Mouse (Mus musculus) MEL (cell line): ENCODE results near the gene Acyp1. TPM values are rescaled to one million over a fixed set of nuclear protein-coding genes. Genes with fewer than 3 reads are reported as not detected.

Experiments
- DNase-seq: peaks from one replicate; pipeline ENCODE4 v3.0.0; 2011; ENCODE audit warnings: low read depth, low spot score
- H3K27ac ChIP-seq: 2 replicates; pipeline ENCODE4 v1.5.1; 2012; ENCODE audit warnings: low read depth, mild to moderate bottlenecking, control low read depth, low read length, moderate library complexity; ENCODE audit not compliant: control insufficient read depth
- H3K27me3 ChIP-seq, 2 experiments: fragments of 150-350 bp in 1 of 2; sonication (generic) in 1 of 2; 2 replicates each; pipeline ENCODE4 v1.6.1; 2012; ENCODE audit warnings: low read length in 2 of 2, mild to moderate bottlenecking in 2 of 2, improper control_type of control experiment in 1 of 2, moderate library complexity in 1 of 2; ENCODE audit not compliant: insufficient read depth in 2 of 2, control insufficient read depth in 1 of 2
- H3K36me3 ChIP-seq, 2 experiments: 2 replicates each; pipeline ENCODE4 v1.6.1; 2012 to 2014; ENCODE audit warnings: low read length in 2 of 2, improper control_type of control experiment in 1 of 2, inconsistent platforms in 1 of 2, mild to moderate bottlenecking in 1 of 2; ENCODE audit not compliant: insufficient read depth in 2 of 2, control insufficient read depth in 1 of 2
- H3K4me1 ChIP-seq, 2 experiments: fragments of 150-350 bp in 1 of 2; sonication (generic) in 1 of 2; 2 replicates each; pipeline ENCODE4 v1.6.1; 2012; ENCODE audit warnings: low read length in 2 of 2, improper control_type of control experiment in 1 of 2, mild to moderate bottlenecking in 1 of 2; ENCODE audit not compliant: insufficient read depth in 2 of 2, control insufficient read depth in 1 of 2
- H3K4me3 ChIP-seq, 2 experiments: fragments of 150-350 bp in 1 of 2; sonication (generic) in 1 of 2; 2 replicates each; pipeline ENCODE4 v1.5.1; 2012; ENCODE audit warnings: low read depth in 2 of 2, low read length in 2 of 2, mild to moderate bottlenecking in 2 of 2, moderate library complexity in 2 of 2, control low read depth in 1 of 2, improper control_type of control experiment in 1 of 2; ENCODE audit not compliant: control insufficient read depth in 1 of 2, insufficient read depth in 1 of 2
- H3K79me2 ChIP-seq: 2 replicates; pipeline ENCODE4 v1.6.1; 2012; ENCODE audit warnings: mild to moderate bottlenecking, low read length, moderate library complexity; ENCODE audit not compliant: control insufficient read depth, poor library complexity, insufficient read depth
- H3K9ac ChIP-seq: 2 replicates; pipeline ENCODE4 v1.6.1; 2012; ENCODE audit warnings: low read depth, mild to moderate bottlenecking, control low read depth, low read length, moderate library complexity; ENCODE audit not compliant: control insufficient read depth, poor library complexity, severe bottlenecking
- H3K9me3 ChIP-seq: fragments of 150-350 bp; sonication (generic); replicated peaks from 2 replicates; pipeline ENCODE4 v1.6.1; 2012; ENCODE audit warnings: mild to moderate bottlenecking, low read length, improper control_type of control experiment, moderate library complexity; ENCODE audit not compliant: insufficient read depth
- CHD1 ChIP-seq: IDR thresholded peaks from 2 replicates; pipeline ENCODE4 v1.6.1; 2012; ENCODE audit warnings: low read depth, mild to moderate bottlenecking, inconsistent platforms, low read length, improper control_type of control experiment
- CTCF ChIP-seq, 3 experiments: IDR thresholded peaks in 2 of 3; conservative IDR thresholded peaks in 1 of 3; 2 replicates each; pipeline ENCODE4 v1.5.1; 2011 to 2012; ENCODE audit warnings: low read length in 3 of 3, low read depth in 2 of 3, mild to moderate bottlenecking in 2 of 3, improper control_type of control experiment in 1 of 3, inconsistent platforms in 1 of 3, mixed read lengths in 1 of 3, moderate library complexity in 1 of 3; ENCODE audit not compliant: control insufficient read depth in 1 of 3, insufficient read depth in 1 of 3, poor library complexity in 1 of 3, severe bottlenecking in 1 of 3
- ELF1 ChIP-seq: IDR thresholded peaks from 2 replicates; pipeline ENCODE4 v1.6.1; 2014; ENCODE audit warnings: low read depth, mild to moderate bottlenecking, inconsistent platforms, low read length, improper control_type of control experiment, moderate library complexity
- ETS1 ChIP-seq: IDR thresholded peaks from 2 replicates; pipeline ENCODE4 v1.6.1; 2012; ENCODE audit warnings: low read depth, mild to moderate bottlenecking, inconsistent platforms, low read length, improper control_type of control experiment, moderate library complexity
- GABPA ChIP-seq: IDR thresholded peaks from 2 replicates; pipeline ENCODE4 v1.6.1; 2012; ENCODE audit warnings: low read depth, mild to moderate bottlenecking, inconsistent platforms, low read length, improper control_type of control experiment, moderate library complexity
- GATA1 ChIP-seq: IDR thresholded peaks from 2 replicates; pipeline ENCODE4 v1.6.1; 2011; ENCODE audit warnings: low read depth, low read length, improper control_type of control experiment
- HCFC1 ChIP-seq: IDR thresholded peaks from 2 replicates; pipeline ENCODE4 v1.6.1; 2012; ENCODE audit warnings: low read depth, mild to moderate bottlenecking, inconsistent platforms, low read length, improper control_type of control experiment, moderate library complexity
- KAT2A ChIP-seq: conservative IDR thresholded peaks from 2 replicates; pipeline ENCODE4 v1.6.1; 2012; ENCODE audit warnings: low read depth, low read length, improper control_type of control experiment, inconsistent platforms
- MAFK ChIP-seq: IDR thresholded peaks from 2 replicates; pipeline ENCODE4 v1.6.1; 2011; ENCODE audit warnings: low read depth, mild to moderate bottlenecking, low read length, improper control_type of control experiment, borderline replicate concordance
- MAX ChIP-seq: IDR thresholded peaks from 2 replicates; pipeline ENCODE4 v1.6.1; 2011; ENCODE audit warnings: low read length, improper control_type of control experiment
- MXI1 ChIP-seq: IDR thresholded peaks from 2 replicates; pipeline ENCODE4 v1.6.1; 2011; ENCODE audit warnings: mild to moderate bottlenecking, low read depth, low read length, improper control_type of control experiment
- MYC ChIP-seq: IDR thresholded peaks from 2 replicates; pipeline ENCODE4 v1.6.1; 2011; ENCODE audit warnings: low read depth, mild to moderate bottlenecking, low read length, improper control_type of control experiment, moderate library complexity
- NELFE ChIP-seq: IDR thresholded peaks from 2 replicates; pipeline ENCODE4 v1.6.1; 2011; ENCODE audit warnings: low read depth, low read length, improper control_type of control experiment
- NRF1 ChIP-seq: IDR thresholded peaks from 2 replicates; pipeline ENCODE4 v1.6.1; 2014; ENCODE audit warnings: low read depth, mild to moderate bottlenecking, inconsistent platforms, low read length, improper control_type of control experiment, moderate library complexity; ENCODE audit not compliant: poor library complexity, insufficient read depth, severe bottlenecking
- POLR2A ChIP-seq, 2 experiments: IDR thresholded peaks; 2 replicates each; pipeline ENCODE4 v1.6.1; 2011 to 2012; ENCODE audit warnings: low read length in 2 of 2, mild to moderate bottlenecking in 2 of 2, control low read depth in 1 of 2, improper control_type of control experiment in 1 of 2, low read depth in 1 of 2, moderate library complexity in 1 of 2; ENCODE audit not compliant: control insufficient read depth in 1 of 2, insufficient read depth in 1 of 2, poor library complexity in 1 of 2
- POLR2AphosphoS5 ChIP-seq: IDR thresholded peaks from 2 replicates; pipeline ENCODE4 v1.6.1; 2012; ENCODE audit warnings: low read depth, borderline replicate concordance, mild to moderate bottlenecking, inconsistent platforms, low read length, moderate library complexity, mixed read lengths
- RAD21 ChIP-seq: IDR thresholded peaks from 2 replicates; pipeline ENCODE4 v1.6.1; 2011; ENCODE audit warnings: mild to moderate bottlenecking, low read depth, low read length, improper control_type of control experiment
- RCOR1 ChIP-seq: IDR thresholded peaks from 2 replicates; pipeline ENCODE4 v1.6.1; 2012; ENCODE audit warnings: low read depth, mild to moderate bottlenecking, inconsistent platforms, low read length, improper control_type of control experiment
- SIN3A ChIP-seq: IDR thresholded peaks from 2 replicates; pipeline ENCODE4 v1.6.1; 2012; ENCODE audit warnings: low read length, improper control_type of control experiment, inconsistent platforms
- SMC3 ChIP-seq: IDR thresholded peaks from 2 replicates; pipeline ENCODE4 v1.6.1; 2011; ENCODE audit warnings: low read depth, low read length, improper control_type of control experiment
- TCF12 ChIP-seq: IDR thresholded peaks from 2 replicates; pipeline ENCODE4 v1.6.1; 2014; ENCODE audit warnings: low read depth, mild to moderate bottlenecking, inconsistent platforms, low read length, improper control_type of control experiment, moderate library complexity
- UBTF ChIP-seq: IDR thresholded peaks from 2 replicates; pipeline ENCODE4 v1.6.1; 2012; ENCODE audit warnings: low read depth, mild to moderate bottlenecking, inconsistent platforms, low read length, improper control_type of control experiment, moderate library complexity, borderline replicate concordance; ENCODE audit not compliant: insufficient read depth
- USF1 ChIP-seq: IDR thresholded peaks from 2 replicates; pipeline ENCODE4 v1.6.1; 2014; ENCODE audit warnings: low read depth, mild to moderate bottlenecking, inconsistent platforms, low read length, improper control_type of control experiment, moderate library complexity
- USF2 ChIP-seq, 2 experiments: IDR thresholded peaks; 2 replicates each; pipeline ENCODE4 v1.6.1; 2011 to 2012; ENCODE audit warnings: improper control_type of control experiment in 2 of 2, low read length in 2 of 2, borderline replicate concordance in 1 of 2, inconsistent platforms in 1 of 2, low read depth in 1 of 2, mild to moderate bottlenecking in 1 of 2; ENCODE audit not compliant: insufficient read depth in 1 of 2
- ZC3H11A ChIP-seq: IDR thresholded peaks from 2 replicates; pipeline ENCODE4 v1.6.1; 2012; ENCODE audit warnings: low read depth, mild to moderate bottlenecking, inconsistent platforms, low read length, improper control_type of control experiment
- ZMIZ1 ChIP-seq: IDR thresholded peaks from 2 replicates; pipeline ENCODE4 v1.6.1; 2012; ENCODE audit warnings: low read depth, mild to moderate bottlenecking, inconsistent platforms, low read length, improper control_type of control experiment, moderate library complexity
- ZNF384 ChIP-seq: IDR thresholded peaks from 2 replicates; pipeline ENCODE4 v1.6.1; 2012; ENCODE audit warnings: low read depth, mild to moderate bottlenecking, inconsistent platforms, low read length, improper control_type of control experiment
- polyA plus RNA-seq, 2 experiments: library from polyadenylated mRNA; stranded (reverse) in 1 of 2; unstranded in 1 of 2; fragments of >175 nt in 1 of 2; fragments of >200 nt in 1 of 2; gene quantifications; 2 replicates each; pipeline versions ENCODE4 v1.2.1 to v1.2.4; 2012; ENCODE audit warnings: low replicate concordance in 2 of 2, low read depth in 1 of 2; ENCODE audit not compliant: insufficient read length in 2 of 2, insufficient read depth in 1 of 2, missing spikeins in 1 of 2
- total RNA-seq: library from RNA; depleted of rRNA; stranded (reverse); fragments of 300-350 nt; gene quantifications from 2 replicates; pipeline ENCODE4 v1.2.3, GENCODE M21; 2012

The Acyp1 gene
- total and polyA plus RNA-seq, 3 experiments: 47.4 to 54.5 TPM; not detected in 1

DNA sequence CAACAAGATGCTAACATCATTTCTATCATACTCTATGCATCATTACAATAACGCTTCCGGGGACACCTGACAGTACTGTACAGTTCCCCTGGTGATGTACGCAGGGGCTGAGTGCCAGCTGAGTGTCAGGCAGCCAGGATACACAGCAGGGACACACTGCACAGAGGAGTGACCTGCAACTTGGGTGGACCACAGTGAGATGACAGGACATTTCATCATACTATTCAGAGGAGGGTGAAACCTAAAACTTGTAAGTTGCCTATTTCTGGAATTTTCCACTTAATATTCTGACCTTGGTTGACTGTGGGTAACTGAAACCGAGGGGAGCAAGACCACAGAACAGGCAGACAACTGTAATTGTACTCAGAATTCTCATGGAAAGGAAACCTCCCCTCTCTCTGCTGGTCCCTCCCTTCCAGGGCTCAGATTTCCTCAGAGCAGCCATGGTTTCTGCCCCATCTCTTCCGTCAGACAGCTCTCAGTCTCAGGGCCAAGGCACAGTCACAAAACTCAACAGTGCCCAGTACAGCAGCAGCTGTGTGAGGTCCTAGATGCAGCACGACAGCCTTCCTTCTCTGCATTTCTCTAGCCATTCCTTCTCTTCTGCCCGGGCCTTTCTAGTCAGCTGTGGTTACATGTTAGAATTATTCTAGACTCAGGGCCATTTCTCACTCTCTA, 32.0 kb downstream of the Acyp1 start:
- Histone ChIP-seq H3K36me3 (peaks cover 0 to 26% of the 10 kb centered on the region in 2 experiments; a peak in 2 of 4 replicates), H3K27ac (peak overlapping the region; percentile 87)

GRCm38 (mm10) chr12:85252083-85252482, 36.2 kb downstream of the Acyp1 start:
- Histone ChIP-seq H3K9ac (no peak overlapping the region), H3K9me3 (no peaks in the 10 kb centered on the region), H3K79me2 (no peaks in the 10 kb centered on the region), H3K4me1 (peaks cover 7 to 11% of the 10 kb centered on the region in 2 experiments), H3K4me3 (no peak overlapping the region), H3K27ac (no peak overlapping the region), H3K36me3 (peaks cover 0 to 17% of the 10 kb centered on the region in 2 experiments; a peak in 2 of 4 replicates), H3K27me3 (no peaks in the 10 kb centered on the region)
- DNase-seq: no peak
- TF ChIP-seq NRF1 (no peak), SMC3 (no peak), USF2 (IDR thresholded peaks at IDR 0.05; ENCODE audit: borderline replicate concordance in 1 of 2, insufficient read depth in 1 of 2, low read depth in 1 of 2, low read length in 2 of 2) (no peak), ELF1 (no peak), SIN3A (no peak), UBTF (no peak), MAFK (no peak), GABPA (no peak), USF1 (no peak), MYC (no peak), ZC3H11A (no peak), TCF12 (no peak), CTCF (IDR thresholded peaks at IDR 0.05 in 2 of 3, conservative IDR thresholded peaks at IDR 0.05 in 1 of 3; ENCODE audit: control insufficient read depth in 1 of 3, insufficient read depth in 1 of 3, low read depth in 2 of 3, low read length in 3 of 3, poor library complexity in 1 of 3, severe bottlenecking in 1 of 3) (no peak), ZMIZ1 (no peak), MXI1 (no peak), MAX (no peak), ETS1 (no peak)

More for the DNA sequence above, 32.0 kb downstream of the Acyp1 start:
- DNase-seq: no peak
- Histone ChIP-seq H3K79me2 (no peaks in the 10 kb centered on the region), H3K27me3 (no peaks in the 10 kb centered on the region), H3K9me3 (no peaks in the 10 kb centered on the region), H3K4me1 (peaks cover 14 to 22% of the 10 kb centered on the region in 2 experiments), H3K4me3 (no peak overlapping the region), H3K9ac (0 out of 2 replicates have a peak overlapping the region, but pooled peaks have one; percentile 9)
- TF ChIP-seq CTCF (IDR thresholded peaks at IDR 0.05 in 2 of 3, conservative IDR thresholded peaks at IDR 0.05 in 1 of 3; ENCODE audit: control insufficient read depth in 1 of 3, insufficient read depth in 1 of 3, low read depth in 2 of 3, low read length in 3 of 3, poor library complexity in 1 of 3, severe bottlenecking in 1 of 3): no peak
- no peak for TF ChIP-seq GATA1
- no peak for TF ChIP-seq RAD21
- no peak for TF ChIP-seq SIN3A
- TF ChIP-seq KAT2A: no peak
- no peak for TF ChIP-seq POLR2AphosphoS5
- no peak for TF ChIP-seq USF2 (IDR thresholded peaks at IDR 0.05; ENCODE audit: borderline replicate concordance in 1 of 2, insufficient read depth in 1 of 2, low read depth in 1 of 2, low read length in 2 of 2)
- TF ChIP-seq POLR2A (IDR thresholded peaks at IDR 0.05; ENCODE audit: control insufficient read depth in 1 of 2, insufficient read depth in 1 of 2, low read depth in 1 of 2, low read length in 2 of 2, poor library complexity in 1 of 2): no peak
- no peak for TF ChIP-seq UBTF
- TF ChIP-seq RCOR1: no peak
- TF ChIP-seq ELF1: no peak
- no peak for TF ChIP-seq NELFE
- TF ChIP-seq ZMIZ1: no peak
- no peak for TF ChIP-seq ETS1
- no peak for TF ChIP-seq ZNF384
- TF ChIP-seq CHD1: no peak
- TF ChIP-seq HCFC1: no peak
